Mouse (Mus musculus): ENCODE measurements around the gene C2cd2.

DNA sequence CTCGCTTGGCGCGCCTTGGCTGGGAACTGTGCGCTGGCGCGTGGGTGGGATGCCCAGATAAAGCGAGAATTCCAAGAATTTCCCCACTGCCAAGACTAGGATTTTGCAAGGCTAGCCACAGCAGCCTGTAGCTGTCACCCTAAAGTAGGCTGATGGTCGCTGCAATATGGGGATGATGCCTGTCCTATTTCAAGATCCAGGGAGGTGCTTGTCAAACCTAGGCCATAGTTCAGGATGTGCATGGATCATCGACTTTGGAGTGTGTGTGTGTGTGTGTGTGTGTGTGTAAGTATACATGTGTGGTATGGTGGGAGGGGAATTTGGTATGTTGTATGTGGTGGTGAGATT lies 39.6 kb downstream of the C2cd2 start:
- TF ChIP-seq CTCF (IDR thresholded peaks at IDR 0.05; ENCODE audit: control insufficient read depth, insufficient read depth, insufficient replicate concordance, low read depth, low read length) = no peak
- no peak for TF ChIP-seq POLR2A (IDR thresholded peaks at IDR 0.05; ENCODE audit: control insufficient read depth, low read depth, low read length)
